Mouse (Mus musculus): ENCODE measurements around the gene Pwp2. TPM values are rescaled to one million over a fixed set of nuclear protein-coding genes. Genes with fewer than 3 reads are reported as not detected.

Gene Pwp2
- polyA plus RNA-seq, 1 experiment from 2014 or later = 4.2 TPM

DNA sequence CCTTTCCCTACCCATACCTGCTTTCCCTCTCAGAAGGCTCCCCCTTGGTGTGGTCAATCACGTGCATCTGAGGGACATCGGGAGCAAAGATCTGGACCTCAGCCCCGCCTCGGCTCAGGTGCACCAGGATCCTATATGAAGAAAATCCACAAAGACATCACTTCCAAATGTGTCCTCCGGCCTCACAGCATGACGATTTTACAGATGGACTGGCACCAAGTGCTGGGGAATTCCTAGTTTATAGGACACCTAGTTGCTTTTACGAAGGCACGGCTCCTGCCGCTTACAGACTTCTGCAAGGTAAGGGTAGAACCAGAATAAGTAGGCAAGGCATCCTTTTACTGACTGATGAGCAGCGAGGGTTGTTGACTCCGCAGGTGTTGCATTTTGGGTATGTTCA is 16.2 kb downstream of the Pwp2 start:
- H3K4me3 ChIP-seq (ENCODE audit: low read depth, low read length) = peak overlapping the region; percentile 68
- peaks cover 65% of the 10 kb centered on the region for H3K36me3 ChIP-seq (ENCODE audit: control insufficient read depth, insufficient read depth)
- TF ChIP-seq CTCF (IDR thresholded peaks at IDR 0.05; ENCODE audit: low read depth) = no peak
- 66% methylated on average over 11 of the region's 11 CpGs for WGBS
- no peaks in the 10 kb centered on the region for H3K27me3 ChIP-seq (replicated peaks; ENCODE audit: control insufficient read depth, insufficient read depth, low read length)
- no peak for ATAC-seq
- peak overlapping the region; percentile 98 for H3K4me2 ChIP-seq (replicated peaks; ENCODE audit: low read depth)
- H3K9ac ChIP-seq (ENCODE audit: low read depth, low read length) = 0 out of 2 replicates have a peak overlapping the region, but pooled peaks have one; percentile 71
- no peak overlapping the region for H3K27ac ChIP-seq (ENCODE audit: low read depth, low read length)
- 0 out of 2 replicates have a peak, but pooled peaks cover 6% of the 10 kb centered on the region for H3K4me1 ChIP-seq (replicated peaks; ENCODE audit: control insufficient read depth, insufficient read depth, low read length)
- no peaks in the 10 kb centered on the region for H3K9me3 ChIP-seq (ENCODE audit: control insufficient read depth)

DNA sequence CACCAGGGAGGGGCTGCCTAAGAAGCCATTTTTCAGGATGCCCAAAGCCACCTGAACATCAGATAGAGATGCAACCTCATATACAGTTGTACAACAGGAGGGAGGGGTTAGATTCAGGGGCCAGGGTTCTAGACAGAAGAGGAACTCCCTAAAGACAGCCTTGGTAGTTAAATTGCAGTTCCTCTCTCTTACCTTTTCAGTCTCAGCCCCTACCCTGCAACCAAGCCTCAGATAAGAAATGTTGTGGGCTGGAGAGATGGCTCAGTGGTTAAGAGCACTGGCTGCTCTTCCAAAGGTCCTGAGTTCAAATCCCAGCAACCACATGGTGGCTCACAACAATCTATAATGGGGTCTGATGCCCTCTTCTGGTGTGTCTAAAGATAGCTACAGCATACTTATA is 17.2 kb downstream of the Pwp2 start:
- ATAC-seq = no peak
- no peaks in the 10 kb centered on the region for H3K9me3 ChIP-seq (ENCODE audit: control insufficient read depth)
- H3K9ac ChIP-seq (ENCODE audit: low read depth, low read length) = no peak overlapping the region
- H3K27ac ChIP-seq (ENCODE audit: low read depth, low read length) = no peak overlapping the region
- 0 out of 2 replicates have a peak, but pooled peaks cover 6% of the 10 kb centered on the region for H3K4me1 ChIP-seq (replicated peaks; ENCODE audit: control insufficient read depth, insufficient read depth, low read length)
- no peak overlapping the region for H3K4me3 ChIP-seq (ENCODE audit: low read depth, low read length)
- H3K36me3 ChIP-seq (ENCODE audit: control insufficient read depth, insufficient read depth) = peaks cover 64% of the 10 kb centered on the region
- no peak overlapping the region for H3K4me2 ChIP-seq (replicated peaks; ENCODE audit: low read depth)
- TF ChIP-seq CTCF (IDR thresholded peaks at IDR 0.05; ENCODE audit: low read depth) = no peak
- no peaks in the 10 kb centered on the region for H3K27me3 ChIP-seq (replicated peaks; ENCODE audit: control insufficient read depth, insufficient read depth, low read length)

DNA sequence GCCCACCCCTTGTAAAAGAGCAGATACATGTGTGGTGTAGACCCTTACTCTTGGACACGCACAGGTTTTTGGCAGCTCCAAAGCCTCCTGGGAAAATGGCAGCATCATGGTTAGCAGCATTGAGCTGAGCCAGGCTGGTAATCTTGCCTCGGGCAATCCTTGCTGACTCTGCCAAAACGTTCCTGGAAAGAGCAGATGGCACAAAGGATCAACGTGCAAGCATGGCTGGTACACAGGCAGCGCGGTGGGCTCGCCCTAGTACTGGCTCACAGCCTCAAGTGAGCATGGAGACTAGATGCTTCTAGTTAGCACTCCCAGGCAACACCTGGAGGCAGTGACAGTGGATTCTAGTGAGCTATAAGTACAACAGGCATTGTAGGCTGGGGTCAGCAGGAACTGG is 17.6 kb downstream of the Pwp2 start:
- TF ChIP-seq CTCF (IDR thresholded peaks at IDR 0.05; ENCODE audit: low read depth) = no peak
- WGBS = 89% methylated on average over 7 of the region's 7 CpGs
- H3K27me3 ChIP-seq (replicated peaks; ENCODE audit: control insufficient read depth, insufficient read depth, low read length) = no peaks in the 10 kb centered on the region
- no peak for ATAC-seq
- no peak overlapping the region for H3K4me2 ChIP-seq (replicated peaks; ENCODE audit: low read depth)
- 0 out of 2 replicates have a peak, but pooled peaks cover 6% of the 10 kb centered on the region for H3K4me1 ChIP-seq (replicated peaks; ENCODE audit: control insufficient read depth, insufficient read depth, low read length)
- H3K9me3 ChIP-seq (ENCODE audit: control insufficient read depth) = no peaks in the 10 kb centered on the region
- H3K27ac ChIP-seq (ENCODE audit: low read depth, low read length) = no peak overlapping the region
- H3K4me3 ChIP-seq (ENCODE audit: low read depth, low read length) = no peak overlapping the region
- H3K36me3 ChIP-seq (ENCODE audit: control insufficient read depth, insufficient read depth) = peaks cover 64% of the 10 kb centered on the region
- no peak overlapping the region for H3K9ac ChIP-seq (ENCODE audit: low read depth, low read length)

DNA sequence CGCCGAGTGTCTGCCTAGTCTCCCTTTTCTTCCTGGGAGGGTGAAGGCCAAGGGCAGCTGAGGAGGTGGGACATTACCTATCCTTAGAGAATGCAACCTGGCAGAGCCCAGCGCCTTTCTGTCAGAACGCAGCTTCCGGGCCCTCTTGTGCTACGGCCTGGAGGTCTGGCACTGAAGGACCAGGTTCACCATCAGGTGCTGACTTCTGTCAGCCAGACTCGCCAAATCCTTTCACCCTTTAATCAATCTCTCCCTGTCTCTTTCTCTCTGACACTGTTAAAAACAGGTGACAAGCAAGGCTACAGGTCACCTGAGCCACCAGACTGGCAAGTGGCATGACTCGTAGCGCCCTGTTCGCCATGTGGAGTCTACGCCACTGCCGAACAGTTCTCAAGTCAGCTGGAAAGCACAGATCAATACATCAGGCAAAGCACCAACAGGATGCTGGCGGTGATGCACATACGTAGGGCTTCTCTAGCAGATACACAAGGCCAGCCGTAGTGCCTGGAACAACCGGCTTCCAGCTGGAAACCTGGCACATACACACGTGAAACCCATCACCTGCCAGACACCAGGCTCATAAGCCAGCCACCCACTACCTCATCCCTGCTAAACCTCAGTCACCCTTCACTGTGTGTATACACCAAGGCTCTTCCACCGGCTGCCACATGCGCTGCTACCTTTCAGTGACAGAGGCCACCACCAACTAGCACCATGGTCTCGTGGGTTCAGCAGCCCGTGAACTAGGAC is 19.5 kb downstream of the Pwp2 start:
- Histone ChIP-seq H3K27me3 (replicated peaks; ENCODE audit: control insufficient read depth, insufficient read depth, low read length) (no peaks in the 10 kb centered on the region), H3K9me3 (ENCODE audit: control insufficient read depth) (no peaks in the 10 kb centered on the region), H3K4me2 (replicated peaks; ENCODE audit: low read depth) (no peak overlapping the region), H3K9ac (ENCODE audit: low read depth, low read length) (no peak overlapping the region), H3K36me3 (ENCODE audit: control insufficient read depth, insufficient read depth) (peaks cover 65% of the 10 kb centered on the region), H3K4me1 (replicated peaks; ENCODE audit: control insufficient read depth, insufficient read depth, low read length) (0 out of 2 replicates have a peak, but pooled peaks cover 6% of the 10 kb centered on the region), H3K27ac (ENCODE audit: low read depth, low read length) (no peak overlapping the region), H3K4me3 (ENCODE audit: low read depth, low read length) (no peak overlapping the region)
- no peak for TF ChIP-seq CTCF (IDR thresholded peaks at IDR 0.05; ENCODE audit: low read depth)
- no peak for ATAC-seq
- WGBS = 91% methylated on average over 21 of the region's 21 CpGs

- H3K9ac ChIP-seq (ENCODE audit: low read depth, low read length) = no peak overlapping the region
- no peak for TF ChIP-seq CTCF (IDR thresholded peaks at IDR 0.05; ENCODE audit: low read depth)
- ATAC-seq = no peak
- 93% methylated on average over 12 of the region's 12 CpGs for WGBS
- H3K9me3 ChIP-seq (ENCODE audit: control insufficient read depth) = no peaks in the 10 kb centered on the region
- no peak overlapping the region for H3K27ac ChIP-seq (ENCODE audit: low read depth, low read length)
- H3K4me3 ChIP-seq (ENCODE audit: low read depth, low read length) = no peak overlapping the region
- 0 out of 2 replicates have a peak, but pooled peaks cover 7% of the 10 kb centered on the region for H3K4me1 ChIP-seq (replicated peaks; ENCODE audit: control insufficient read depth, insufficient read depth, low read length)
- H3K27me3 ChIP-seq (replicated peaks; ENCODE audit: control insufficient read depth, insufficient read depth, low read length) = no peaks in the 10 kb centered on the region
- H3K4me2 ChIP-seq (replicated peaks; ENCODE audit: low read depth) = no peak overlapping the region
- peaks cover 68% of the 10 kb centered on the region for H3K36me3 ChIP-seq (ENCODE audit: control insufficient read depth, insufficient read depth)
These were observed 20.2 kb downstream of the Pwp2 start for GRCm38 (mm10) chr10:78164786-78165185.

GRCm38 (mm10) chr10:78163923-78164322 is 21.0 kb downstream of the Pwp2 start:
- 0 out of 2 replicates have a peak, but pooled peaks have one; percentile 18 for ATAC-seq
- Histone ChIP-seq H3K27me3 (replicated peaks; ENCODE audit: control insufficient read depth, insufficient read depth, low read length) (no peaks in the 10 kb centered on the region), H3K9me3 (ENCODE audit: control insufficient read depth) (no peaks in the 10 kb centered on the region), H3K9ac (ENCODE audit: low read depth, low read length) (no peak overlapping the region), H3K36me3 (ENCODE audit: control insufficient read depth, insufficient read depth) (peaks cover 68% of the 10 kb centered on the region), H3K27ac (ENCODE audit: low read depth, low read length) (no peak overlapping the region), H3K4me2 (replicated peaks; ENCODE audit: low read depth) (no peak overlapping the region), H3K4me1 (replicated peaks; ENCODE audit: control insufficient read depth, insufficient read depth, low read length) (0 out of 2 replicates have a peak, but pooled peaks cover 6% of the 10 kb centered on the region), H3K4me3 (ENCODE audit: low read depth, low read length) (no peak overlapping the region)
- peak; percentile 89 for TF ChIP-seq CTCF (IDR thresholded peaks at IDR 0.05; ENCODE audit: low read depth)
- WGBS = 20% methylated on average over 4 of the region's 4 CpGs
